In genomic region chr17:66315451-66315850, GRCm38 (mm10) we compare ENCODE assay signal across 10 mouse cellular contexts.
DNase-seq lines count a peak whose midpoint lies in the region; ATAC-seq and TF ChIP-seq lines count a peak whose summit lies in the region.
"Had no signal": no experiment of that assay in that cellular context is flagged by ENCODE, and none has a peak within 500 bp of the region (broad histone marks: within the 10 kb centered on the region; RNA-seq: fewer than 3 reads in every experiment).

No protein-coding gene starts in this region.

- TF ChIP-seq CTCF in cerebellum, adult 2 months (IDR thresholded peaks at IDR 0.05; ENCODE audit: borderline replicate concordance, insufficient read depth, low read depth, low read length): no peak

- no peaks in the 10 kb centered on the region for H3K27me3 ChIP-seq in heart, embryonic 10.5 days (ENCODE audit: insufficient read depth, poor library complexity, severe bottlenecking)
- no peaks in the 10 kb centered on the region for H3K27me3 ChIP-seq in lung, embryonic 15.5 days
- no peaks in the 10 kb centered on the region for H3K27me3 ChIP-seq in limb, embryonic 13.5 days
- no peaks in the 10 kb centered on the region for H3K27me3 ChIP-seq in stomach, embryonic 16.5 days (ENCODE audit: control insufficient read depth, insufficient read depth, low read length)
- no peaks in the 10 kb centered on the region for H3K27me3 ChIP-seq in cerebellum, adult 2 months (ENCODE audit: control insufficient read depth, insufficient read depth, low read length)

- no peak for DNase-seq in heart, embryonic 10.5 days (ENCODE audit: low spot score)
- no peak for DNase-seq in heart, adult 9 months (ENCODE audit: low spot score in 2 of 2)
- no peak for DNase-seq in lung, postnatal 25 days (ENCODE audit: low spot score)
- no peak for DNase-seq in adrenal gland, adult 2 months
- no peak for DNase-seq in cerebellum, adult 2 months
- DNase-seq: adrenal gland, postnatal 25 days; thymus, adult 18-20 months had no signal

- peak overlapping the region; percentile 33 for H3K4me3 ChIP-seq in heart, embryonic 10.5 days
- no peak overlapping the region for H3K4me3 ChIP-seq in lung, embryonic 15.5 days
- no peak overlapping the region for H3K4me3 ChIP-seq in limb, embryonic 13.5 days
- no peak overlapping the region for H3K4me3 ChIP-seq in stomach, embryonic 16.5 days (replicated peaks; ENCODE audit: low read length)
- no peak overlapping the region for H3K4me3 ChIP-seq in cerebellum, adult 2 months (replicated peaks; ENCODE audit: insufficient read depth, low read depth, low read length)

- H3K36me3 ChIP-seq in heart, embryonic 10.5 days: no peaks in the 10 kb centered on the region
- no peaks in the 10 kb centered on the region for H3K36me3 ChIP-seq in lung, embryonic 15.5 days
- no peaks in the 10 kb centered on the region for H3K36me3 ChIP-seq in limb, embryonic 13.5 days
- H3K36me3 ChIP-seq in stomach, embryonic 16.5 days (ENCODE audit: control insufficient read depth, insufficient read depth, low read length): no peaks in the 10 kb centered on the region

- no peak overlapping the region for H3K9ac ChIP-seq in lung, embryonic 15.5 days
- no peak overlapping the region for H3K9ac ChIP-seq in limb, embryonic 13.5 days
- H3K9ac ChIP-seq in stomach, embryonic 16.5 days (ENCODE audit: low read length): no peak overlapping the region; the same call in 1 of the 2 replicates

- WGBS in heart, embryonic 10.5 days: 8% methylated on average over 10 of the region's 10 CpGs
- WGBS in lung, embryonic 15.5 days: 16% methylated on average over 10 of the region's 10 CpGs
- WGBS in limb, embryonic 13.5 days: 5% methylated on average over 10 of the region's 10 CpGs
- WGBS in stomach, embryonic 16.5 days: 11% methylated on average over 10 of the region's 10 CpGs
- WGBS in cerebellum, adult 2 months: 63% methylated on average over 10 of the region's 10 CpGs

- peak overlapping the region; percentile 84 for H3K27ac ChIP-seq in heart, embryonic 10.5 days
- peak overlapping the region; percentile 64; the same call in 1 of the 2 replicates for H3K27ac ChIP-seq in lung, embryonic 15.5 days
- H3K27ac ChIP-seq in limb, embryonic 13.5 days: no peak overlapping the region; the same call in 1 of the 2 replicates
- H3K27ac ChIP-seq in stomach, embryonic 16.5 days (ENCODE audit: low read length): peak overlapping the region; percentile 80
- no peak overlapping the region for H3K27ac ChIP-seq in cerebellum, adult 2 months (ENCODE audit: insufficient read depth, low read length)

- no peaks in the 10 kb centered on the region for H3K9me3 ChIP-seq in heart, embryonic 10.5 days
- H3K9me3 ChIP-seq in lung, embryonic 15.5 days: no peaks in the 10 kb centered on the region
- no peaks in the 10 kb centered on the region for H3K9me3 ChIP-seq in limb, embryonic 13.5 days
- no peaks in the 10 kb centered on the region for H3K9me3 ChIP-seq in stomach, embryonic 16.5 days (replicated peaks; ENCODE audit: control insufficient read depth, low read length)

- H3K4me1 ChIP-seq in heart, embryonic 10.5 days: peaks cover 24% of the 10 kb centered on the region
- peaks cover 10% of the 10 kb centered on the region for H3K4me1 ChIP-seq in lung, embryonic 15.5 days
- H3K4me1 ChIP-seq in limb, embryonic 13.5 days: peaks cover 20% of the 10 kb centered on the region
- peaks cover 6% of the 10 kb centered on the region; the same call in 1 of the 2 replicates for H3K4me1 ChIP-seq in stomach, embryonic 16.5 days (ENCODE audit: control insufficient read depth, insufficient read depth, low read length)
- H3K4me1 ChIP-seq in cerebellum, adult 2 months (ENCODE audit: control insufficient read depth, insufficient read depth, low read length): peaks cover 4% of the 10 kb centered on the region; the same call in 1 of the 2 replicates

- peak overlapping the region; percentile 46 for H3K4me2 ChIP-seq in lung, embryonic 15.5 days
- peak overlapping the region; percentile 46 for H3K4me2 ChIP-seq in limb, embryonic 13.5 days (replicated peaks)
- peak overlapping the region; percentile 27 for H3K4me2 ChIP-seq in stomach, embryonic 16.5 days (ENCODE audit: low read depth, low read length)

- no peak for TF ChIP-seq POLR2A in cerebellum, adult 2 months (IDR thresholded peaks at IDR 0.05; ENCODE audit: borderline replicate concordance, insufficient read depth, low read length)

- ATAC-seq in lung, embryonic 15.5 days (ENCODE audit: borderline replicate concordance, extremely low read depth, low FRiP score, low TSS enrichment): peak; percentile 76; the same call in 1 of the 2 replicates
- 0 out of 2 replicates have a peak, but pooled peaks have one; percentile 38 for ATAC-seq in limb, embryonic 13.5 days (ENCODE audit: low FRiP score, low read depth)
- peak; percentile 66 for ATAC-seq in stomach, embryonic 16.5 days (ENCODE audit: insufficient read depth, low FRiP score)

Comparison
In these comparisons a context has a peak if more than half of its experiments do, and no peak if none do; other contexts are left out.
1. H3K27ac ChIP-seq: peak in heart, embryonic 10.5 days (single experiment), lung, embryonic 15.5 days (single experiment) and stomach, embryonic 16.5 days (single experiment); none in limb, embryonic 13.5 days (single experiment) and cerebellum, adult 2 months (single experiment).
2. Peak in every context shown above with its lines, with median percentiles within 50 percentile points of each other: ATAC-seq and H3K4me2 ChIP-seq.